Mouse (Mus musculus): ENCODE results near the gene Trp63.

DNA sequence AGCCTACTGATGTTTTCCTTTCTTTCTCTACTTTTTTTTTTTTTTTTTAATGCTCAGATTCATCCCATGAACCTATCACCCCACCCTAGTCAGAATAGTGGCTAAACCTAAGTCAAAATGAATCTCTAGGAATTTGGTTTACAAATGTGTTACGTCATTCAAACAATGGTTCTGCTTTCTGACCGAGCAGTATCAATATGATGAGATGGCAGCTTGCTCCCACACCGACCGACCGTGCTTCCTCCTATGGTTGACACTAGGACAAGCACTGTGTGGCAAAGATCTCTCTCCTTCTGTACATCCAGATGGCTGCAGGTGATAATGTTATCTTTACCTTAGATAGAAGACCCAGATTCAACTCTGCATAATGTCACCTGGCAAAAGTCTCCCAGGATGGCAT is 163.0 kb downstream of the Trp63 start:
- no peak for TF ChIP-seq POLR2A (IDR thresholded peaks at IDR 0.05; ENCODE audit: borderline replicate concordance, low read depth, low read length)
- no peak for TF ChIP-seq CTCF (IDR thresholded peaks at IDR 0.05; ENCODE audit: low read depth, low read length)

All from bone marrow macrophage, adult 2 months (primary cell).